Mouse (Mus musculus) hindbrain, embryonic 11.5 days (tissue): ENCODE measurements around the gene Apc2. TPM values are rescaled to one million over a fixed set of nuclear protein-coding genes. Genes with fewer than 3 reads are reported as not detected.

Source experiments
- polyA plus RNA-seq: library from polyadenylated mRNA; unstranded; fragments of >200 nt; fragmentation: Nextera tagmentation; extraction: Ambion mirVana; gene quantifications from 2 replicates; pipeline ENCODE4 v1.2.1, GENCODE M21; 2014

Gene Apc2
- polyA plus RNA-seq, 1 experiment from 2014 or later, result 101 TPM

Other genes with a start within 250 kb of the Apc2 start
- gene Gpx4, start 248.8 kb upstream of the Apc2 start, polyA plus RNA-seq, result 543 and 552 TPM in 2 replicates
- 8.0 and 9.5 TPM in 2 replicates for gene Sbno2, start 190.4 kb upstream of the Apc2 start, polyA plus RNA-seq
- 21.3 and 26.8 TPM in 2 replicates for gene Stk11, start 180.2 kb upstream of the Apc2 start, polyA plus RNA-seq
- 364 and 371 TPM in 2 replicates for gene Atp5d, start 157.3 kb upstream of the Apc2 start, polyA plus RNA-seq
- gene Cbarp, start 155.1 kb upstream of the Apc2 start, polyA plus RNA-seq, result 15.1 and 16.7 TPM in 2 replicates
- gene Midn, start 147.7 kb upstream of the Apc2 start, polyA plus RNA-seq, result 66.7 and 67.1 TPM in 2 replicates
- gene Cirbp, start 130.0 kb upstream of the Apc2 start, polyA plus RNA-seq, result 83.4 and 90.4 TPM in 2 replicates
- gene 1600002K03Rik, start 123.0 kb upstream of the Apc2 start, polyA plus RNA-seq, result 7.6 and 9.4 TPM in 2 replicates
- 24.8 and 34.2 TPM in 2 replicates for gene Efna2, start 116.5 kb upstream of the Apc2 start, polyA plus RNA-seq
- gene Mum1, start 69.5 kb upstream of the Apc2 start, polyA plus RNA-seq, result 49.4 and 57.3 TPM in 2 replicates
- gene Ndufs7, start 46.9 kb upstream of the Apc2 start, polyA plus RNA-seq, result 242 and 245 TPM in 2 replicates
- 30.3 and 30.4 TPM in 2 replicates for gene Gamt, start 35.0 kb upstream of the Apc2 start, polyA plus RNA-seq
- 46.8 and 47.3 TPM in 2 replicates for gene Dazap1, start 34.5 kb upstream of the Apc2 start, polyA plus RNA-seq
- gene Rps15, start 3.5 kb upstream of the Apc2 start, polyA plus RNA-seq, result 798 TPM in 2 replicates
- 32.9 and 34.9 TPM in 2 replicates for gene 2310011J03Rik, start 24.6 kb downstream of the Apc2 start, polyA plus RNA-seq
- gene Pcsk4, start 33.5 kb downstream of the Apc2 start, polyA plus RNA-seq, result 1.1 and 1.8 TPM in 2 replicates
- gene Reep6, start 34.0 kb downstream of the Apc2 start, polyA plus RNA-seq, result 3.7 and 3.8 TPM in 2 replicates
- gene Adamtsl5, start 52.4 kb downstream of the Apc2 start, polyA plus RNA-seq, result 0.54 and 0.70 TPM in 2 replicates
- gene Plk5, start 60.5 kb downstream of the Apc2 start, polyA plus RNA-seq, result 0.11 and 0.14 TPM in 2 replicates
- 13.4 and 14.7 TPM in 2 replicates for gene Mex3d, start 91.7 kb downstream of the Apc2 start, polyA plus RNA-seq
- 227 and 240 TPM in 2 replicates for gene Mbd3, start 103.6 kb downstream of the Apc2 start, polyA plus RNA-seq
- 466 and 480 TPM in 2 replicates for gene Uqcr11, start 110.9 kb downstream of the Apc2 start, polyA plus RNA-seq
- 110 and 130 TPM in 2 replicates for gene Tcf3, start 137.7 kb downstream of the Apc2 start, polyA plus RNA-seq
- gene Onecut3, start 198.9 kb downstream of the Apc2 start, polyA plus RNA-seq, result 2.1 and 3.5 TPM in 2 replicates
- gene Atp8b3, start 243.1 kb downstream of the Apc2 start, polyA plus RNA-seq, result 0.86 and 0.95 TPM in 2 replicates